Mouse (Mus musculus) kidney, adult 2 months (tissue): ENCODE data around the gene Cldn18. TPM values are rescaled to one million over a fixed set of nuclear protein-coding genes. Genes with fewer than 3 reads are reported as not detected.

Experiments
- DNase-seq: peaks from one replicate; pipeline ENCODE4 v3.0.0; 2021
- H3K27ac ChIP-seq: fragments of 200-500 bp; 2 replicates; pipeline ENCODE4 v1.5.1; 2012; ENCODE audit warnings: low read depth, low read length, control low read depth, inconsistent platforms; ENCODE audit not compliant: insufficient read depth
- H3K27me3 ChIP-seq: fragments of 200-500 bp; replicated peaks from 2 replicates; pipeline ENCODE4 v1.6.1; 2012; ENCODE audit warnings: mild to moderate bottlenecking, moderate library complexity, low read length, inconsistent platforms; ENCODE audit not compliant: control insufficient read depth, insufficient read depth
- H3K36me3 ChIP-seq: fragments of 200-500 bp; 2 replicates; pipeline ENCODE4 v1.6.1; 2012; ENCODE audit warnings: mild to moderate bottlenecking, moderate library complexity, low read length, inconsistent platforms; ENCODE audit not compliant: control insufficient read depth, insufficient read depth
- H3K4me1 ChIP-seq: fragments of 200-500 bp; 2 replicates; pipeline ENCODE4 v1.6.1; 2011; ENCODE audit warnings: low read length; ENCODE audit not compliant: control insufficient read depth, insufficient read depth
- H3K4me3 ChIP-seq: fragments of 200-500 bp; 2 replicates; pipeline ENCODE4 v1.5.1; 2011; ENCODE audit warnings: mild to moderate bottlenecking, low read depth, low read length, control low read depth; ENCODE audit not compliant: insufficient read depth
- CTCF ChIP-seq: fragments of 200-500 bp; conservative IDR thresholded peaks from 2 replicates; pipeline ENCODE4 v1.5.1; 2011; ENCODE audit warnings: low read depth, mild to moderate bottlenecking, control low read depth, low read length, moderate library complexity, mixed read lengths; ENCODE audit not compliant: insufficient read depth, insufficient read length
- POLR2A ChIP-seq: fragments of 200-500 bp; IDR thresholded peaks from one replicate; pipeline ENCODE4 v1.6.1; 2011; ENCODE audit warnings: low read depth, low read length, control low read depth
- WGBS: fragments of 180-500 bp; shearing (Covaris S2); methylation state at CpG from one replicate; pipeline ENCODE4 v1.1.7; 2018; 5-methylcytosine and 5-hydroxymethylcytosine counted together
- polyA plus RNA-seq: library from polyadenylated mRNA; depleted of rRNA; stranded (reverse); fragments of >200 nt; gene quantifications from 2 replicates; pipeline ENCODE4 v1.2.3, GENCODE M21; 2012

Cldn18 gene
- polyA plus RNA-seq, 1 experiment: 0.08 TPM

DNA sequence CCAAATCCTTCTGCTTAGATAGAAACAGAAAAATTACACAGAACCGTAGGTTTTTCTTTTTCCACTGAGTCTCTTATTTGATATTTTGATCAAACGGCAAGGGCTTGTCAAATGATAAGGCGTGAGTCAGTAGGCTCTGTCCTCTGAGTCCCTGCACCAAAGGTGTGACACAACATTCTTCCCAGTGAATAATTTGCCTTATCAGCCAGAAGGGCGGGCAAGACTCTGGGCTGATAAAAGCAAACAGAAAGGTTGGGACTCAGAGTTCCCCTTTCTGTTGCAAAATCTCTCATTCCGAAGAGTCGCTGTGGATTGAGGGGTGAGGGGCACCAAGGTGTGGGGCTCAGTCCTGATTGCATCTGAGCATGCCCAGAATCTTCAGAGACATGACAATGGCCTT lies 14.9 kb downstream of the Cldn18 start:
- Histone ChIP-seq H3K4me3 (no peak overlapping the region), H3K4me1 (peaks cover 10% of the 10 kb centered on the region; the same call in 1 of the 2 replicates), H3K27me3 (no peaks in the 10 kb centered on the region), H3K36me3 (no peaks in the 10 kb centered on the region), H3K27ac (no peak overlapping the region)
- WGBS: 91% methylated on average over 6 of the region's 6 CpGs
- DNase-seq: no peak
- TF ChIP-seq POLR2A: no peak
- TF ChIP-seq CTCF: no peak

DNA sequence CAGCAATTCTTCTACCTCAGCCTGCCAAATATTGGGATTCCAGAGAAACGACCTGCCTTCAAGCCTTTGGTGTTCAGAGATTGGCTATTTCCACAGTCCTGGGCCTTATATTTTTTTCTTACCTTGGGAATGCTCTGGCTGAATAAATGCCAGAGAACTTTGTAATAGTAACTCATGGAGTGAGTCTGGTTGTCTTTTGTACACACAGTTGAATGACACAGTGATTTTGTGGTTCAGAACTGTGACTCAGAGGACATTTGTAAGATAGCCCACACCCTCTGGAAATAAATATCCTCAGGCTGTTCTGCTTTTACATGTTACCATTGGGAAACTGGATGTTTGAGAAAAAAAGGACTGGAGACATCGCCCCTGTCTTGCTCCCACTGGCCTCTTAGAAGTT lies 15.9 kb downstream of the Cldn18 start:
- WGBS: 84% methylated on average over 2 of the region's 2 CpGs
- H3K27ac ChIP-seq: no peak overlapping the region
- DNase-seq: no peak
- peaks cover 6% of the 10 kb centered on the region; the same call in 1 of the 2 replicates for H3K4me1 ChIP-seq
- H3K27me3 ChIP-seq: no peaks in the 10 kb centered on the region
- H3K36me3 ChIP-seq: no peaks in the 10 kb centered on the region
- TF ChIP-seq CTCF: no peak
- no peak for TF ChIP-seq POLR2A
- H3K4me3 ChIP-seq: no peak overlapping the region

DNA sequence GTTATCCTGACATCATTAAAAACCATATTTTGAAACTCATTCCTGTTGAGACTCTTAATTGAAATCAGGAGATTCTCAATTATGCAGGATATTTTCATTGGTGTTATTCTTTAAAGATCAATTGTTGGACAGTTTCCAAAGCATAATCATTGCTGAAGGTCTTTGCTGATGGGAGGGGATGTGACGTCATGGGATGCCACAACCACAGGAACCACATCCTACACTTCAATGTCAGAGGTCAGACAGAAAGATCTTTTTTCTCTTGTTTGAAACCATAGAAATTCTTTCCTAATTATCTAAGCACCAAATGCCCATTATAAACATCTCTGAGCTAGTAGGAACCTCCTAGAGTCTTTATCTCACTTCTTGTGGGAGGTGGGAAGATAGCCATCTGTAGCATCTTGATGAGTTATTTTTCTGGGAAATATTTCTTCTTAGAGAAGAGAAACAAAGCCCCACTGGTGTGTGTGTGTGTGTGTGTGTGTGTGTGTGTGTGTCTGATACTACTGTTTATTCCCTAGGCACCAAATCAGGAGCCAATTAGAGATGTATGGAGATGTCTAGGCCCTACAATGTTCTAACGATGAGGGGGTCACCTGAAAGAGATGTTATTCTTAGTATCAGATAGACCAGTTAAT lies 17.2 kb downstream of the Cldn18 start:
- Histone ChIP-seq H3K27me3 (no peaks in the 10 kb centered on the region), H3K4me3 (no peak overlapping the region), H3K27ac (no peak overlapping the region), H3K4me1 (peaks cover 6% of the 10 kb centered on the region; the same call in 1 of the 2 replicates), H3K36me3 (no peaks in the 10 kb centered on the region)
- DNase-seq: no peak
- WGBS: 52% methylated on average over 2 of the region's 2 CpGs
- TF ChIP-seq CTCF: no peak
- TF ChIP-seq POLR2A: no peak

DNA sequence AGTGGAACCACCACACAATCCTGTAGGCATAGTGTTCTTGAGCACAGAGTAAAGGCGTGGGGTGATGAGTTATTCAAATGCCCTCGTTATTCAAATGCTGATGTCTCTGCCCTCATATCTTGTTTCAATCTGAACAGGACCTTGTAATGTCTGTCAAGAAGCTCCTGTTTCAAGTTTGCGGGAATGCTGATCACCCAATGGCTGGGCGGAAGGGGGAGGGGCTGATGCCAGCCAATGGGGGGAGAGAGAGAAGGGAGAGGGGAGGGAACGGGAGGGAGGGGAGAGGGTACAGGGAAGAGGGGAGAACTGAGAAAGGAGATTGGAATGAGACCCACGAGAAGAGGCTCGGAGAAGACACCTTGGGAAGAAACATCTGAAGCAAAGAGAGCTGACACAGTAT lies 22.1 kb downstream of the Cldn18 start:
- H3K27ac ChIP-seq: no peak overlapping the region
- no peaks in the 10 kb centered on the region for H3K36me3 ChIP-seq
- peaks cover 2% of the 10 kb centered on the region; the same call in 1 of the 2 replicates for H3K4me1 ChIP-seq
- TF ChIP-seq CTCF (no peak), POLR2A (no peak)
- no peaks in the 10 kb centered on the region for H3K27me3 ChIP-seq
- H3K4me3 ChIP-seq: no peak overlapping the region
- 65% methylated on average over 7 of the region's 7 CpGs for WGBS
- DNase-seq: no peak

DNA sequence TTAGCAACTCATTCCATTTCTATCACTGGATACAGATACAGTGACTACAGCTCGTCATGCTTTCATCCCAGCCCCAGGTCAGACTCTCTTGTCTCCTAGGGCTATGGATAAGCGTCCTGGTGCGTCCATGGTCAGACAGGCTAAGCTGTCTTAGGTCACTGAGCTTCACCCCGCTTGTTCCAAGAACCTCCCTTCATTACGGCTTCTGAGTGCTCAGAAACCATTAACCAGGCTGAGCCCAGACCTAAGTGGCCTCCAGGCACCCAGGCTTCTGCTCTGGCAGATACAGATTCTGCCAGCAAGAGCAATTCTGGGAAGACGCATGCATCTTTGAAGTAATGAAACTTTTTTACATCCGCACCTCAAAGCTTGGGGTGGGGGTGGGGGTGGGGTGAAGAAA lies 26.7 kb downstream of the Cldn18 start:
- H3K27me3 ChIP-seq: no peaks in the 10 kb centered on the region
- H3K4me3 ChIP-seq: no peak overlapping the region
- H3K4me1 ChIP-seq: peaks cover 13% of the 10 kb centered on the region
- no peaks in the 10 kb centered on the region for H3K36me3 ChIP-seq
- no peak for TF ChIP-seq POLR2A
- TF ChIP-seq CTCF: no peak
- 32% methylated on average over 7 of the region's 7 CpGs for WGBS
- peak overlapping the region; percentile 65 for H3K27ac ChIP-seq
- DNase-seq: peak; percentile 88

DNA sequence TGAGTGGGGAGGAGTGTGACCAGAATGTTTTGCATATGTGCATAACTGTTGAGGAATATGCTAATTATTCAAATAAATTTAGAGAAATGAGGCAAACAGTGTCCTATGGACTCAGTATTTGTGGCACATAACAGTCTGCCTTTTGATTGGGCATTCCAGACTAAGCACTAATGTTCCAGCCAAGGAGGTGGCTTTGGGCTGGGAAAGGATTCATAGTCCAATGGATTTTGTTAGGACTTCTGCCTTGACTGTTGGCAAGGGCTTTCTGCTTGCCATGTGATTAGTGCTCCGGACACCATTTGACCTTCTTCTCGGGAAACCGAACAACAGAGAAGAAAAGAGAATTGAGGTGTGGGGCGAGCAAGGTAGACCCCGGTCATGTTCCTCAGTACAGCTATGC lies 27.3 kb downstream of the Cldn18 start:
- Histone ChIP-seq H3K36me3 (no peaks in the 10 kb centered on the region), H3K27ac (peak overlapping the region; percentile 65), H3K27me3 (no peaks in the 10 kb centered on the region), H3K4me3 (no peak overlapping the region), H3K4me1 (peaks cover 13% of the 10 kb centered on the region)
- DNase-seq: peak; percentile 64
- TF ChIP-seq CTCF: no peak
- WGBS: 70% methylated on average over 5 of the region's 5 CpGs

DNA sequence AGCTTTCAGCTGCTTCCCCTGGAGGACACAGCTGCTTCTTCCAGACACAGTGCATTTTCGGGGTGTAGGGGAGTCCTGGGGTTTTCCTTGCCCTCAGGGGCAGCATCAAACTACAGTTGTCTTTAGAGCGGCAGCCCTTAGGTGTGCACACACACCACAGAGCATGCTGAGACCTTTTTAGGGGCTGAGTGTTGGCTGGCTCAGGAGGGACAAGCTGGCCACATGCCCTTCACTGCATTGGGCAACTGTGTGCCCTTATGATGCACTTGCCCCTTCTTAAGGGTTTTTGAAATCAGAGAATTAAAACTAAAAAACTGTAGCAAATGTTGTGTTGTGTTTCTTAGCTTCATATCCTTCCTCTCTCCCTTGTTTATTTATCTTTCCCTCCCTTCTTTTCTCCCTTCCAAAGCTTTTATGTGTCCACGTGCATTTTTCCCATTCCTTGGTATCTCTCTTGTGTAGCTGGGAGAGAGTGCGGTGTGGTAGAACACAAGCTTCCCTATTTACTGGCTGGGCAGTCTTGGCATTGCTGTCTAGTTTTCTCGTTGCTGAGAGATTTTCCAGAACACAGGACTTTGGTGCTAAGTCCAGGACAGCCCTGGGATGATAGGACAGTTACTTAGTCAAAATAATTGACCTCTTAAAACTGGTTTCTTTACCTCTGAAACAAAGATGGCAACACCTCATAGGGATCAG lies 31.4 kb downstream of the Cldn18 start:
- Histone ChIP-seq H3K27ac (0 out of 2 replicates have a peak overlapping the region, but pooled peaks have one; percentile 2), H3K36me3 (no peaks in the 10 kb centered on the region), H3K4me3 (no peak overlapping the region), H3K4me1 (peaks cover 13% of the 10 kb centered on the region), H3K27me3 (no peaks in the 10 kb centered on the region)
- TF ChIP-seq CTCF (no peak), POLR2A (no peak)
- DNase-seq: peak; percentile 48
- WGBS: 59% methylated on average over 5 of the region's 5 CpGs
